Mouse (Mus musculus): ENCODE measurements around the gene 6030408B16Rik.

The 6030408B16Rik gene

GRCm38 (mm10) chr15:101267053-101268032, 25.7 kb upstream of the 6030408B16Rik start:
- no peak for DNase-seq

GRCm38 (mm10) chr15:101270101-101270820, 22.8 kb upstream of the 6030408B16Rik start:
- no peak for DNase-seq

DNA sequence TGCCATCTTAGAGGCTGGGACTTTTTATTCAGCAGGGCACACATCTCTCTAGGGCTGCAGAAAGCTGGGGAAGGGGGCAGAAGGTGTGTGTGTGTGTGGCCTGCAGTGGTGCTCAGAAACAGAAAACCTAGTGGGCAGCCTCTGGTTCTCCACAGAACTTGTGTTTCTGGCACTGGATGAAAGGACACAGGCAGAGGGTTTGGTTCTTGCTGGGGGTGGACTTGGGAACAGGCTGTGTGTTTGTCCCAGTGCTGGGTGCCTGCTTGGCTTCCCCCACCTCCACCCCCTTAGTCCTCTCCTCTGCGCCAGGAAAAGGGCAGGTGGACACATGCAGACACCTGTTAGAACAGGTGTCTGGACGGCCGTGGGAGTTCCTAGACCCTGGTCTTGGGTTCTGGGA, 21.9 kb upstream of the 6030408B16Rik start:
- DNase-seq = no peak

DNA sequence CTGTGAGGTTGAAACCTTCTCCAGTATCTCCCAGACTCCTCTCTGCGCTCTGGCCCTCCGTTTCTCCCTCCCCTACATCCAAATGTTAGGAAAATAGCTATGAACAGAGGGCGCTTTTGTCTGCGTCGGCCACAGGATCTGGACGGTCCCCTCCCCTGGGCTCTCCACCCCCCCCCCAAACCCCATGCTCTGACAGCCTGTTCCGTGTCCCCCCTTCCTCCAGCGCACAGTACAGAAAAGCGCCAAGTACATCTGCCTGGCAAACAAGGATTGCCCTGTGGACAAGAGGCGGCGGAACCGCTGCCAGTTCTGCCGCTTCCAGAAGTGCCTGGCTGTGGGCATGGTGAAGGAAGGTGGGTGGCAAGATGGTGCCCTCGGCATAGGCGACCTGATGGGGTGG, 21.5 kb upstream of the 6030408B16Rik start:
- DNase-seq = no peak

DNA sequence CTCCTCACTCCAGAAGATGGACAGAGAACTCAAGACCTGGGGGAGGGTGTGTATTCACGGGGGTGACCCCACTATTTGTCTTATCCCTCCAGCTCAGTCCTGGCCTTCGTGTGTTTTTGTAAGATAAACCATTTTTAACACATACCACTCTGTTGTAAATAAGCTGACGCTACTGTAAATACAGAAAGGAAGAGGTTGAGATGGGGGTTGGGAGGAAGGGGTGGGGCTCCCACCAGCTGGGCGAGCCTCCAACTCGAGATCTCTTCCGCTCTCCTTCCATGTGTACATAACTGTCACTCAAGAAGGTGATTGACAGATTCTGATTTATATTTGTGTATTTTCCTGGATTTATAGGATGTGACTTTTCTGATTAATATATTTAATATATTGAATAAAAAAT, 18.6 kb upstream of the 6030408B16Rik start:
- DNase-seq = no peak

- no peak for DNase-seq
These were observed 15.6 kb upstream of the 6030408B16Rik start for GRCm38 (mm10) chr15:101277351-101277899.

DNA sequence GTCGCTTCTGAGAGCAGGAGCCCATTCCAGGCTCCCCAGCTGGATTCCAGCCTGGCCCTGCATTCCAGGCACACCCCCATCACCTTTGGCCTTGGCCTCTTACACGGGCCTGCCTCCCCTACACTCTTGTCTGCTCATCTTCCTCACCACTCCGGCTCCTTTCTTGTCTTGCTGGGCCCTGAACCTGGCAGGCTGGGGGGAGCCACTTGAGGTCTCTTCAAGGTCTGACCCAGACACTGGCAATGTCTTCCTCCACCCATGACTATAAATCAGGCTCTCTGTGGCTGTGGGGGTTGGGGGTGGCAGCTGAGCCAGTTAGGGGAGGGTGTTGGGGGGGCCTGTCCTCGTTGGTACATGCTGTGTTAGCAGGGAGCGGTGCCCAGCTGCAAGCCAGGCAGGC, 14.4 kb upstream of the 6030408B16Rik start:
- DNase-seq = no peak

DNA sequence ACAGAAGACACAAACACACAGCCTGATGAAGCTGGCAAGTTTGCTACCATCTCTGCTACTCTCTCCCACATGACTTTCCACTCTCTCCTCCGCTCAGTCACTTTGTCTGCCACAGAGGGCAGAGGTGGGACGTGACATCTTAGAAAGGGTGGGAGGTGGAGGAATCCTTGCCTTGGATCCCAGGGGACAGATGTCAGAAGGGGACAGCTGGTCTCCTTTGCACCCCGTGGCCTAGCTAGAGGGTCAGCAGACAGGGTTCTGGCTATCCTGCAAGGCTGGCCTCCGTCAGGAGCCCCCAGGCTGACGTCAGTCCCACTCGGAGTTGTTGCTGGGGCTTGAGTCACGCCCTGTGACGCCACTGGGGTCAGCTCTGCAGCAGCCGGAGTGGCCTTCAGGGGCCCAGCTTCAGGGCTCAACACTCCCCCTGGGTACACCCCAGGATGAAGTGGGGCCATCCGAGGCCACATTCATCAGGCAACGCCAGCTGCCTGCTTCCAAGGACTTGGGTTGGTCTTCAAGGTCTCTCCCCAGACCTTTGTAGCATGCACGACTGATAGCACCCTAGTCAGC, 13.5 kb upstream of the 6030408B16Rik start:
- DNase-seq = no peak

DNA sequence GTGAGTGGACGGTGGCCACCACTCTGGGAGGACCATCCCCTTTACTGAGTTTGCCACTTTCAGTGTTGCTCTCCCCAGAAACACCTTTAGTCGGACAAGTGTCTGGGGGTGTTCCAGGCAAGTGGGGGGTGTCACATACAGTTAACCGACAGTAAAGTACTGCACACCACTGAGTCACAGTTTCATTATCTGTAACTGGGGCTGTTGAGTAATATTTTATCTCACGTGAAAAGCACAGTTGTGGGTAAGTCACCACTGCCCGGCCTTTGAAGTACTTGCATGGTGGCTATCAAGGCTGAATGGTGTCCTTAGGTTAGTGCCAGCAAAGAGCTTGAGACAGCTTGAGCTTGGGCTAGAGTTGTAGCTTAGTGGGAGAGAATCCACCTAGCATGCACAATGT, 10.5 kb upstream of the 6030408B16Rik start:
- DNase-seq = no peak

- DNase-seq = no peak
These were observed 9.7 kb upstream of the 6030408B16Rik start for GRCm38 (mm10) chr15:101283183-101283910.

GRCm38 (mm10) chr15:101283911-101284750, 8.9 kb upstream of the 6030408B16Rik start, which contains the start of gene Atg101:
Gene Atg101 (plus strand): TSS chr15:101284272.
- peak; percentile 88 for DNase-seq

DNA sequence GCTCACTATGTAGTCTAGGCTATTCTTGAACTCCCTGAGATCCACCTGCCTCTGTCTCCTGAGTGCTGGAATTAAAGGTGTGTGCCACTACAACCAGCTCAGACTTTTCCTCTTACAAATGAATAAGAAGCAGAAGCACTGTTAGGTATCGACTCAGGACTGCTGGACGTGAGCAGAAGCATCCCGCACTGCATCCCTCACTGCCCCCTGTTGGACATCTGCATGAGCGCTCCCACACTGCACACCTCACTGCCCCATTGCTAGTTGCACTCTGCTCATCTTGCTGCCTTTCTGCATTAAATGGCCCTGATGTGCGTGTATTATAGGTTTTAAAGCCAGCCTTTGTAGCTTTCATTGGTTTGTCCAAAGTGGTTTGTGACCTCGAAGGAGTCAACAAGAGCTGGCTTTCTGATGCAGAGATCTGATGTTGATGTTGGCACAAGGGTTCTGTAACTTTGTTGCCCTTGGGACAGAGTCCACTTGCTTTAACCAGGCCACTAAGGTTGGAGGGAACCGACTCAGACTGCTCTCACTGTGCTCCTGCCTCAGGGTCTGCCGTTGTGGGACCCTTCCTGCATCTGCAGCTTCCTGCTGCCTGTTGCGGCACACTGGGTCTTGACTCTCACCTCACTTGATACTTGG, 6.8 kb upstream of the 6030408B16Rik start:
- DNase-seq = no peak

DNA sequence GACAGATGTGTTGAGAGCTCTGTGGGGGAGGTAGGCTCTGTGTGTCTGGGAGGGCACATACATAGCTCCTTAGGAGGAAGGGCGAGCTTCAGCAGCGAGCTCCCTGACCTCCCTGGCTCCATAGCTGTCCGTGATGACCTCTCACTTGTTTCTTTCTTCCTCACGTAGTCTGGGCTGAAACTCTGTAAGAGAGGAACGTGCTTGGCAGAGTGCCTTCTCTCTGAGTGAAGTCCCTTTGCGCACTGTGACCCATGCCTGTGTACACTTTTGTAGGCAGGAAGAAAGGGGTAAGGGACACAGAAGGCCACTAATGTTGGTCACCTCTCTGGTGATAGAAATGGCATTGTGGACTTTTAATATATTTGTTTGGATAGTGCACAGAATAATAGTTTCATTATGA, 5.7 kb upstream of the 6030408B16Rik start:
- no peak for DNase-seq

DNA sequence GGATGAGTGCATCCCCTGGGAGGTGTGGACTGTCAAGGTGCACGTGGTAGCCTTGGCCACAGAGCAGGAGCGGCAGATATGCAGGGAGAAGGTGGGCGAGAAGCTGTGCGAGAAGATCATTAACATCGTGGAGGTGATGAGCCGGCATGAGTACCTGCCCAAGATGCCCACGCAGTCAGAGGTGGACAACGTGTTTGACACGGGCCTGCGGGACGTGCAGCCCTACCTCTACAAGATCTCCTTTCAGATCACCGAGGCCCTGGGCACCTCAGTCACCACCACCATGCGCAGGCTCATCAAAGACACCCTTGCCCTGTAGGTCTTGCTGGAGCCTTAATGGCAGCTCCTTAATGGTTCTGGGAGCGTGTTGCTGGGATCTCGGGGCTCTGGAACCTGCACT, 2.7 kb upstream of the 6030408B16Rik start:
- no peak for DNase-seq

GRCm38 (mm10) chr15:101292012-101292411, 1.0 kb upstream of the 6030408B16Rik start:
- DNase-seq = no peak

DNA sequence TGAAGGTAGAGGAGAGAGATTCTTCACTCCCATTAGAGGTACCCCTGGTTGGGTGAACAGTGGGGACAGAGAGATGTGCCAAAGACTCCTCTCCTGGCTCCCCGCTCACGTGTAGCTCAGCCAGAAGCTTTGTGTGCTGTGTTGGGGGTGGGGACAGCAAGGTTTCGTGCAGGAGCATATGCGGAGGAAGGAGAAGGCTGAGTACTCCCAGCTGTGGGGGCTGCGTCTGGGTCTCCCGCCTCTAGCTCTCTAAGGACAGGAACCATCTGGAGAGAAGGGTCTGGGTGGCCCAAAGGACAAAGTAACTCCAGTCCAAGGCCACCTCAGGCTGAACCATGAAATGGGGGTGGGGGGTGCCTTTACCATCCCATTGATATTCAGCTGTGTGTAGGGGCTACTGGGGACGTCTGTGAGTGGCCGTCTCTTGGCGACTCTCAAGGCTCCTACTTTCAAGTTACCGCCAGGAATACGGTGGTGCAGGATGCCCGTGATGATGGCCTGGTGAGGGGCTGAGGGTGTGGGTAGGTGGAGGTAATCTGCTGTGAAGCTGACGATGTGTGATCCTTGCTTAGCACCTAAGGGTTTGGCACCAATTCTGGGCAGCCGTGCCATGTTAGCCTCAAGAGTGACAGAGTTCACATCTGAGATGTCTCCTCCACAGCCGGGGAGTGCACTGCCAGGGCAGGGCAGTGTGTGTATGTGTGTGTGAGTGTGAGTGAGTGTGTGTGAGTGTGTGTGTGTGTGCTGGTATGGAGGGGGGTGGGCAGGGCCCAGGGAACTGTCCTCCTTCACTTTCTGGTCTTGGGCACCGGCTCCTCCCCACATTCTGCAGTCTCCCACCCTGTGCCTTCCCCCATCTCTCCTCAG, 1.2 kb downstream of the 6030408B16Rik start:
- DNase-seq = no peak

DNA sequence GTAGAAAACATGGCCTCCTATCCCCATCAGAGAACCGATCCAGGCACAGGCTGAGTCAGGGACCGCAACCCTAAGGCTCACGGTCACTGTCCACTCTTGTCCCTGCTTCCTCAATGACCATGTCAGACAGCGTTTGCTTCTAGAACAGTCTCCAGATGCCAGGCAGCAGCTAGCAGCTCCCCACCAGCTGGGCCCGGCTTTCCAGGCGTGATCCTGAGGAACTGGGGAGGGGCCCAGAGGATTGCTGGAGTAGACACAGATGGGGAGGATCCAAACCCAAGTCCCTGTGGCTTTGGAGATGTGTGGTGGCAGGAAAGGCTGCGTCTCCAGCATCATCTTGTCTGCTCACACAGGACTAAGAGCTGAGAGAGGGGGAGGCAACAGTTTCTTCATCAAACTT, 2.1 kb downstream of the 6030408B16Rik start:
- no peak for DNase-seq

DNA sequence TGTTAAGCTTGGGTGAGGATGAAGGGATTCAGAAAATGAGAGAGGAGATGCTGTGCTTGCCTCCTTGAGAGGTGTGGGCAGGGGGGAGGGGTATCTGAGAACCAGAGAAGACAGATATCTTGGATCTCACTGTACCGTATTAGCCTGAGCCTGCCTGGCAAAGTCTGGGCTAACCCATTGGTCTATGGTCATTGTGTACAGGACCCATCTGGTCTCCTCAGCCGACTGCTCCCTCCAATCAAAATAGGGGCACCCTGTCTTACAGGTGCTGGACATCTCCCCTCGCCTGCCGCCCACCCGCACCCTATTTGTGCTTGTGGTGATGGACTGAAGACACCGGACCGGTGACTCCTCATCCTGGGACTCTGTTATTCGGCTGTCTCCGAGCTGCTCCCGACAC, 2.6 kb downstream of the 6030408B16Rik start:
- no peak for DNase-seq

DNA sequence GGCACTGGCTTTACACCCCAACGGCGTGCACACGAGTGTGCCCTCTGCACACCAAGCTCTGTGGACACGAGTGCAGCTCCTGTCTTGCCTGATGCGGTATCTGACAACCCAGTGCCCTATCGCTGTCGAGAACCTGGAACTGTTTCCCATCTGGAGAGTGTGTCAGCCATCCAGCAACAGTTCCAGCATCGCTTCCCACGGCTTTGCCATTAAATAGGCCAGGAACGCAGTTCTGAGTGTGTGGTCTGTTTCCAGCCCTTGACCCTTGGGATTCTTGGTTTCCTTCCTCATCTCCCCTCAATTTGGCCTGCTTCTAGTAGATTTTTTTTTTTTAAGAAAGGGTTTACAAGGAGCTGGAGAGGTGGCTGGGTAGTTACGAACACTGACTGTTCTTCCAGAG, 3.1 kb downstream of the 6030408B16Rik start:
- no peak for DNase-seq

DNA sequence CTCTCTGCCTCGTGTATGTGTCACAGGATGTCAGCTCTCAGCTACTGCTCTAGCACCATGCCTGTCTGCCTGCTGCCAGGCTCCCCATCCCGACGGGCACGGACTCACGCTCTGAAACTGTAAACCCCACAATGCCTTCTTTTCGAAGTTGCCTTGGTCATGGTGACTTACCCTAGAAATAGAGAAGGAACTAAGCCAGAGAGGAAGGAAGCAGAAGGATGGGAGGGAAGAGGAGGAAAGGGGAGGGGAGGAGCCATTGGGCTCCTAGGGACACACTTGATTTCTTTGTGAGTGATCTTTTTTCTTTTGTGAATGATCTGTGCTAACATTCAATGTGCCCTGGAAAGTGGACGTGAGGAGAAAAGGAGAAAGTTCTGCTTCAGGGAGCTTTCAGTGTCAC, 5.0 kb downstream of the 6030408B16Rik start:
- DNase-seq = no peak

Measured in right cerebral cortex, postnatal 25 days (tissue).